Mouse (Mus musculus) lung, postnatal 10 days (tissue): ENCODE results near the gene Bach2.

Experiments
- DNase-seq: peaks from one replicate; pipeline ENCODE4 v3.0.0; 2021

Bach2 gene

DNA sequence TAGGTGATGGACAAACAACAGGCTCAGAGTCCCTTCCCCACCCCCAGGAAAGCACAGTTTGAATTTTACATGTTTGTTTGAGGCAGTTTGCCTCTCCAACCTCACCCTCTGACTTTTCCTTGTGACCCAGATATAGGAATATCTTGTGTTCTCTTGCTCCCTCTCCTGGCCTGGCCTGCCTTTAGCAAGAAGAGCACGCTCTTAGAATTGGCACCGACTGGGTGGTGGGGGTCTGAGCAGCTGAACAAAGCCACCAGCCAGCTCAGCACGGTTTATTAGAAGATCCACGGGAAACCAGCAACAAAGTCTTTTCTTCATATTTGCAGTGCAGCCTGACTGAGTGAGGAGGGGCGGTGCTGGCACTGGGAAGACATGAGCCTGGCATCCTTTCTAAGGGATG is 299.5 kb downstream of the Bach2 start:
- peak; percentile 89 for DNase-seq

DNA sequence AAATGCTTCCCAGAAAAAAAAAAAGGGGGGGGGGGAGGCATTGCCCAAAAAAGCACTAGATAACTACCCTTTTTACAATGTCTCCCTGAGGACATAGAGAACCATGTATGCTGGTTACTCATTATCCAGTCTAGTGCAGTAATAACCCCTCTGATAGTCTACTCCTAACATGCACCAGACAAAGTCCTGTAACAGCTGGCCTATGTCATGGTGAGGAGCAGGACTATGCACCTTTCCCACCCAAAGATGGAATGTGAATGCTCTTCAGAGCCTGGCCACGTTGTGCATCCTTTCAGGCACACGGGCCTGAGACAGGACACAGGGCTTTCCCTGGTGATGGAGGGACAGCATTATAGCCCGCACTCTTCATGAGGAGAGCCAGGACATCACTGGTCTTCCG is 299.9 kb downstream of the Bach2 start:
- no peak for DNase-seq

DNA sequence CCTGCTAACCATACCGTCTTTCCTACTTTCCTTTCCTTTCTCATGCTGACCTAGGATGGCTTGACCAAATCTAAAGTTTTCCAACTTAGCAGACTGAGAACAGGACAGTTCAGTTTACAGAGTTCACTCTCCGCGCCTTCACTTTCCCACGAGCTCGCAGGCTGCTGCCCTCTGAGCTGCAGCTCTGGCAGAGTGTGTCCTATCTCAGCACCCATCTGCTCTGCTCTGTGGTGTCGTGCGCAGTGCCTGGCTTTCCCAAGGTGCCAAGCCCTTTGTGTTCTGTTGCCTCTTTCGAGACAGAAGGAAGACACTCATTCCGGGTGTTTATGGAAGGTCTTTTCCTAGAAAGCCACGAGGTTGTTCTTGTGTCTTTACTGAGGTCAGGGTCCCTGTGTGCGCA is 300.4 kb downstream of the Bach2 start:
- no peak for DNase-seq

DNA sequence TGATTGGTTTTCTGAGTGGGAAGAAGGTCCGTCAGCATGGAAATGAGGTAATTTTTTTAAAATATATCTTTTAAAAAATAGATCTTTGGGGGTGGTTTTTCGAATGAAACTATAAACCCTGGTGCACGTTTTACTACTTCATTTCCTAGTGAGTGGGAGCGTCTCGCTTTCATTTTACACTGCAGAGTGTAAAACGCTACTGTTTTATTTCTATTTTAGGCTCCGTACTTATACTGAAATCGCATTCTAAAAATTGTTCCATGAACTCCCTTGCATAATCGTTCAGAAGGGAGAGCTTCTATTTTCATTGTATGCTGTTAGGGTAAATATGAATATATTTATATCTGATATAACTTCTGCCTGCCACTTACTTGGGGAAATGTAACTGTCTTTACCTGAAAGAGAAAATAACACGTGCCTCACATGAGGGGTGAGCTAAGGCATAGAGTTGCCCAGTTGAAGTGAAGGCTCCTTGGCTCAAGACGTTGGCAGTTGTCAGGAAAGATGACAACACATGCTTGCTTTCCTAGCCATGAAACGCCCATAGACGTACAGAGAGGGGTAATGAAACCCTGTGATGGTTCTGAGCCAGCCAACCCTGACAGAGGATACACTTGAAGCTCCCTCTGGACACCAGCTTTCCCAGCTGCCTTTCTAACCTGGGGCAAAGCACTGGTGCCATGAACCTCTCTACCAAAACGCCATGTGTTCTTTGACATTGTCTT is 306.4 kb downstream of the Bach2 start:
- no peak for DNase-seq

DNA sequence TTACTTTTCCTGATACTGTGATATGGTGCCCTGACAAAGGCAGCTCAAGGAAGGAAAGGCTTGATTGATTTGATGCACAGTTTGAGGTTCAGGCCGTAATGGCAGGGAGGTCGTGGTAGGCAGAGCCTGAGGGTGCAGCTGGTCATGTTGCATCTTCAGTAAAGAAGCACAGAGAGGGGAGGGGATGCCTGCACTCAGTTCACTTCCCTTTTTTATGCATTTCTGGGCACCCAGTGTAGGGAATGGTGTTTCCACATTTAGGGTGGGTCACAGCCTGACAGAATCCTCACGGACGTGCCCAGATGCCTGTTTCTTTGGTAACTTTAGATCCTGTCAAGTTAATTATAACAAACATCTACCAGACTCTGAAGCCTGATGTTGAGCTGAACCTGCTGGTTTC is 306.9 kb downstream of the Bach2 start:
- no peak for DNase-seq

DNA sequence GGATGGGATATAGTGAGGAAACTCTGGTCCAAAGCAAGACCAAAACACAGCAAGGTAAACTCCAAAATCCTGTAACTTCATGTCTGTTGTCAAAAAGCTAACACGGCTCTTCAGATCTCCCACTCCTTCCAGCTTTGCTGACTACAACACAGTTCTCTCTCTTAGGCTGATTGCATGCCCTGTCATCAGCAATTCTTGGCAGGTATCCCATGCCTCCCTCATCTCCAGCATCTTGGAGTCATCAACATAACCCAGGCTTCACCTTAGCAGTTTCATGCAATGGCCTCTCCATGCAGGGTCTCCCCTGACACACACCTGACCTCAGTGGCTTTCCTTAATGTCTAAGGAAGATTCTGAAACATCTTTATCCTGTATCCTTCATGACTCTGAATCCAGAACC is 310.5 kb downstream of the Bach2 start:
- no peak for DNase-seq

DNA sequence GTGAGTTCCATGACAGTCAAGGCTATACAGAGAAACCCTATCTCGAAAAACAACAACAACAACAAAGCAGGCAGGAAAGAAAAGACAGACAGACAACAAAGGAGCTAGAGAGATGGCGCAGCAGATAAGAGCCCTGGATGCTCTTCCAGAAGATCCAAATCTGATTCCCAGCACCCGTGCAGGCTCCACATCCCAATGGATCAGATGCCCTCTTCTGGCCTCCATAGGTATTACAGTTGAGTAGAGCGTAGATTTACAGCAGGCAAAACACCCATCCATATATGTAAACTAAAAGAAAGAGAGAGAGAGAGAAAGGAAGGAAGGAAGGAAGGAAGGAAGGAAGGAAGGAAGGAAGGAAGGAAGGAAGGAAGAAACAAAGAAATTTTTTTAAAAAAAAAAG is 312.7 kb downstream of the Bach2 start:
- peak; percentile 53 for DNase-seq

DNA sequence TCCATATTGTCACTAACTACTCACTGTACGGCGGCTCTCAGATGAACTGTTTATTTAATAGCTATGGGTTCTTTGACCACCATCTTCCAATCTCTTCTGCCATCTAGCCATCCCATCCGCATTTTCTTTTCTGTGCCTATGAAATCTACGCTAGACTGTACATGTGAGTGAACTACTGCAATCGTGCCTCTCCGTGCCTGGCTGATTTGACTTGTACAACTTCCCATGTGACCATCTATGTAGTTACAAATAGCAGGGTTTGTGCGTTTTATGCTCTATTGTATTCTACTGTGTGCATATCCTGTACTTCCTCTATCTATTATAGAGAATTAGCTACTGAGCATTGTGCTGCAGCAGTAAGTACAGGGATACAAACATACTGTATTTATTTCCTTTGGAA is 316.9 kb downstream of the Bach2 start:
- DNase-seq: no peak

DNA sequence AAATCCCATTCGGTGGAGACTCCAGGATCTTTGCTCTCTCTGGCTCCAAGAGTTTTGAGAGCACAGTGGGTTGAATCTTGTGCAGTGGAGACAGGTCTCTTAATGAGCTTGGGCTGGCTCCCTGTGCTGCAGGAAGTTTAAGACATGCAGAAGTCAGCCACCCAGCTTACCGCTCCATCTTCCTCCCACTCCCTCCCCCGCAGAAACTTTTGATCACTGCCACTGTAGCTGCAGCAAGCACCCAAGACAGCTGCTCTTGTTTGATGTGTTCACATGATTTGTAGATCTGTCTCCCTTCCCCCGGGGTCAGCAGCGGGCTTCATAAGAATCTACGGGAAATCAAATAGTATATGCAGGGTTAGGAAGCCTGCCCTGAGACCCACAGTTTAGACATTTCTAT is 321.6 kb downstream of the Bach2 start:
- peak; percentile 44 for DNase-seq

DNA sequence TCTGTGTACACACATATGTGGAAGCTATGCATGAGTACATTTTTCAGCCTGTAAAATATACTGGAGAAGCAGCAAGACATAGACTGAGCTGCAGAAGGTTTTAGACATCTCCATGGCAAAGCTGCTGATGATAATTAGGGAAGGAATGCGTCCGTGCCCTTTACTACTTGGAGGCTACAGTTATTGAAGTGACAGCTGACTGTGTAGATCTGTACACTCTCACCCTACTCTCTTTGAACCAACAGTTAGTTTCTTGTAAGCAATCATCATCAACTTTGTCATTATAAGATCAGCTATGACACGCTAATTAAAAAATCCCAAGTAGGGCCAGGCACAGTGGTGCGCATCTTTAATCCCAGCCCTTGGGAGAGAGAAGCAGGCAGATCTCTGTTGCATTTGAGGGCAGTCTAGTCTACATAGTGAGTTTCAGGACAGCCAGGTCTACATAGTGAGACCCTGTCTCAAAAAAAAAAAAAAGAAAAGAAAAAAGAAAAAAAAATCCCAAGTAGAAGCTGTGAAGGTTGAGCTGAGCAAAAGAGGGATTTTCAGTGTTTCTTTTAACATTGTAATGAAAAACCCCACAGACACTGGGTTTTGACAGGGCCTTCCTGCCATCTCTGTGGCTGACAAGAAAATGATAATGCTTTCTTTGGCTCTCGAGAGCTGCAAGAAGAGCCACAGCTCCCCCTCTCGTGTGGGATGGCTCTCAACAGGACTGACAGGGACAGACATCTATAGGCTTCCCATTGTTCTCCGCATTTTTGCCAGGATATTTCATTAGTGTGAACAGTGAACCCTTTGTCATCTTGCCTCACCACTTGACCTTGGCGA is 322.3 kb downstream of the Bach2 start:
- peak; percentile 48 for DNase-seq

DNA sequence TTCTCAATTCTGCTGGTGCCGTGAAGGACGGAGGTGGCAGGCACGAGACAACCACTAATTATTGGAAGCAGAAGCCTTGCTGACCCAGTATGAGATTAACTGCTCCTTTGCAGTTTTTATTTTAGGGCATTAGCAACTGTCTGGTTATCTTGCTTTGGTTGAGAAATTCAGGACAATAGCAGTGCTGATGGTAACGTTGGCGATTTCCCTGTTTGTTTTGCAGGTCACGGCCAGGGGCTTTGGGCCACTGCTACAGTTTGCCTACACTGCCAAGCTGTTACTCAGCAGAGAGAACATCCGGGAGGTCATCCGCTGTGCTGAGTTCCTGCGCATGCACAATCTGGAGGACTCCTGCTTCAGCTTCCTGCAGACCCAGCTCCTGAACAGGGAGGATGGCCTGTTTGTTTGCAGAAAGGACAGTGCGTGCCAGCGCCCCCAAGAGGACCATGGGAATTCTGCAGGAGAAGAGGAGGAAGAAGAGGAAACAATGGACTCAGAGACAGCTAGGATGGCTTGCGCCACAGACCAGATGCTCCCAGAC is 323.0 kb downstream of the Bach2 start:
- peak; percentile 76 for DNase-seq

DNA sequence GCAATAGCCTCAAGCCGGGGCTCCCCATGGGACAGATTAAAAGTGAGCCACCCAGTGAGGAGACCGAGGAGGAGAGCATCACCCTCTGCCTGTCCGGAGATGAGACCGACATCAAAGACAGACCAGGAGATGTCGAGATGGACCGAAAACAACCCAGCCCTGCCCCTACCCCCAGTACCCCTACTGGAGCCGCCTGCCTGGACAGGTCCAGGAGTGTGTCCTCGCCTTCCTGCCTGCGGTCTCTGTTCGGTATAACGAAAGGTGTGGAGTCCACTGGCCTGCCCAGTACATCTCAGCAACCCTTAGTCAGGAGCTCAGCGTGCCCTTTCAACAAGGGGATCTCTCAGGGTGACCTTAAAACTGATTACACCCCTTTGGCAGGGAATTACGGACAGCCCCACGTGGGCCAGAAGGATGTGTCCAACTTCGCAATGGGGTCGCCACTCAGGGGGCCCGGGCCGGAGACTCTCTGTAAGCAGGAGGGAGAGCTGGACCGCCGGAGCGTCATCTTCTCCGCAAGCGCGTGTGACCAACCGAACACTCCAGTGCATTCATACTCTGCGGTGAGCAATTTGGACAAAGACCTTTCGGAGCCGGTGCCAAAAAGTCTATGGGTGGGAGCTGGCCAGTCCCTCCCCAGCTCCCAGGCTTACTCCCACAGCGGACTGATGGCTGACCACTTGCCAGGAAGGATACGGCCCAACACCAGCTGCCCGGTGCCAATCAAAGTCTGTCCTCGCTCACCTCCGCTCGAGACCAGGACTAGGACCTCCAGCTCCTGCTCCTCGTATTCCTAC is 323.9 kb downstream of the Bach2 start:
- no peak for DNase-seq

DNA sequence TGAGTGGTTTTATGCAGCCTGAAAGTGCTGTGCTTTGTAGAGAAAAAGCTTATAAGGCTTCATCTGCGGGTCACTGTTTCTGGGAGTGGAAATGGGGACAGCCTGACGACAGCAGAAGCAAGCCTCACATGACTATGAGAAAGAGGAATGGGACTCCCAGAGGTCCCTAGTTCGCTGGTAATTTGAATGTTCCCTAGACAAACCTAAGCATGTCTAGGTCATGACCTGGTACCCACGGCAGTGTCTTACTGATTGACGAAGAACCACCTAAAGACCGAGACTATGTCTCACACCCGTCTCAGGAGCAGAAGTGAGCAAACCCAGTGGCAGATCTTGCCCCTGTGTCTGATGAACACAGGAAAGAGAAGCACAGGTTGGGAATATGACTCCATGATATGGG is 325.8 kb downstream of the Bach2 start:
- no peak for DNase-seq

DNA sequence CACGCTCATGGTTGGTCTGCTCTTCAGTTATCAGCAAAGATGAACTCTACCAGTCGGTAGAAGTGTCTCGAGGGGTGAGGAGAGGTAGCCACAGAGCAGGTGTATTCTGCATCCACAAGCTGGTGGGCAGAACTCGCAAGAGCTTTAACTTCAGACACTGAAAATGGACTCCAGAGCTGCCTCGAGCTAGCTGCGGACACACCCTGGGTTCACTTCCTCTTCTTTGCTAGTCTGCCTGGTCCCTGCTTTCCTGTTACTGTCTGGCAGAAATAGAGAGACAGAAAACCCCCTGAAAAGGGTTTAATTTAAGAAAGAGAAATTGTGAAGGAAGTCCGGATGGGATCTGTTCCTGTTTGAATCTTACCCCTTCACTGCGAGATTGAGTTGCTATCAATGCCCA is 326.3 kb downstream of the Bach2 start:
- DNase-seq: no peak

DNA sequence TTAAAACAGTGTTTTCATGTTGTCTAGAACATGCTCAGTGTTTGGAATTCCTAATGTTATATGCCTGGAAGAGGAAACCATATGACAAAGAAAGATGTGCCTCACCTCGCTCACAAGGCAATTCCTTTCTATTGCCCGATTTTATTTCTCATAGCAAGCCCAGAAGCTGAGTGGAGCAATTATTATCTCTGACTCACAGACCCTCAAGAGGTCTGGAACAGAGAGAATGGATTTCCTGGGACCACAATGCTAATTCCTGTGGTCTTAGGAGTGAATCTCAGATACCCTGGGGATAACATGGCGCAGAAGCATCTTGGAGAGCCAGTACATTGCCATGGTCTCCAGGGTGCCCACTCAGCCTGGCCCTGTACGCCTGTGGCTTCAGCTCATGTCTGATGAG is 330.4 kb downstream of the Bach2 start:
- no peak for DNase-seq

DNA sequence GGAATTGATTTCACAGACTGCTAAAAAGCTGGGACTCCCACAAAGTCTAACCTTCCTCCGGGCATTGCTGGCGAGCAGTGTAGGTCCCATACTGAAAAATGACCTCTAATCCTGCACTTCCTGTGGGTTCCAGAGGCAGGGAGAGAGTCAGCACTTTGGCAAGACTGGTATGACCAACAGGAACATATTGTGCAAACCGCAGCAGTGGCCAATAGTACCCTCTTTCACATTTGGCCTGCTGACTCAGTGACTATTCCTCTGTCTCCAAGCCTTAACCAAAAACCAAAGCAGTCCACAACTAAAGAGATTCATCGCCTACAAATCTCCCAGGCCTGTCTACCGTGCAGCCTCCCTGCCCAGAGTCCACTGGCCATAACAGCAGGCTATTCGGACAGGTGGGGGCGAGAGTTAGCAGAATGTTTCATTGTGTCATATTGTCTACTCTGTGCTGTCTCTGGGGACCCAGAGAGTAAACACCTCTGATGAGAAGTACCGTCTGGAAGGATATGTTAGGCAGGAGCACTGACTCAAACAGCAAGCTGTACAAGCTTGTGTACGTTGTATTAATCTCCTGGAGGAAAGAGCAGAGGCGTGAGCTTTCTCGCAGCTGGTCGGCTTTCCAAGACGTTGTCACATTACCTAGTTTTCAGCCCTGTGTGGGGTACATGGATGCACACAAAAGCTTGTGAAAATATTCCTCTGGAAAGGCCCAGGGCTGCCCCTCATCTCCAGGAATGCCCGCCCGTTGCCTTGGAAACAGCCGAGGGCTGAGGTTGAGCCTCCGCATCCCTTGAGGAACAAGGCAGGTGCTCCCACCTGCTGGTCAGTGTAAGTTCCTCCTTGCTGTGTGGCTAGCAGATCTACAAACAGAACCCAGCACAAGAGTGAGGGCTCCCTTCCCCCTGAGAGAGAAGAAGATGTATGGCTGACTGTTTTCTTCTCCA is 331.7 kb downstream of the Bach2 start:
- peak; percentile 41 for DNase-seq

DNA sequence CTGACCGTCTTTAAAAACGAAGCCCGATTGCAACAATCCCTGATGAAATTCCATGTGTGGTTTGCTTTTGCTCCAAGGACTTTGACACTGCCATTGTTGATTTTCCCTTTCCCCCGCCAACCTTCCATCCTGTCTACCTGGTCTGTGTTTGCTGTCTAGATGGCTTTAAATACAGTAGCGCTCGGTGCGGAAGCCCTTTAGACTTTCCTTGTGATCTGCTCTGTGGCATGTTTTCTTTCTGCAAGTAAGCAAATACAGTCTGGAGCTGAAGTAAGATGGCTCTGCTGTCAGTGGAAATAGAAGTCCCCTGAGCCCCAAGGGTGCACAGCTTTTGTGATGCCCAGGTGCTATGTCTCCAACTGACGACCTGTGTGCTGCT is 332.3 kb downstream of the Bach2 start:
- no peak for DNase-seq

DNA sequence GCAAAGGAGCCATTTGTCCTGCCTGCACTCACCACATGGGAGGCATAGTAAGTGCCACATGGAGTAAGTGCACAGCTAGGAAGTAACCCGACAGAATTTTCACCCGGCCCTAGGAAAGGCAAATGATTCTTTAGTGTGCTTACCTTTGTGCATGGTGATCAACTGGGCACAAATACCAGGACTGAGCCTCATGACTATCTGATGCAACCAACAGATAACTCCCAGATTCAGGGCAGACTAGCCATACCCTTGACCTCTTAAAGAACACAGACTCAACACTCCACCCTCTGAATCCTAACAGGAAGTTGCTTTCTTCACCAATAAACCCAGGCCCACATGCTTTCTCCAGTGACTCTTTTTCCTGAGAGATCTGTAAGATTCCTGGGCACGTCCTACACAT is 332.8 kb downstream of the Bach2 start:
- no peak for DNase-seq

DNA sequence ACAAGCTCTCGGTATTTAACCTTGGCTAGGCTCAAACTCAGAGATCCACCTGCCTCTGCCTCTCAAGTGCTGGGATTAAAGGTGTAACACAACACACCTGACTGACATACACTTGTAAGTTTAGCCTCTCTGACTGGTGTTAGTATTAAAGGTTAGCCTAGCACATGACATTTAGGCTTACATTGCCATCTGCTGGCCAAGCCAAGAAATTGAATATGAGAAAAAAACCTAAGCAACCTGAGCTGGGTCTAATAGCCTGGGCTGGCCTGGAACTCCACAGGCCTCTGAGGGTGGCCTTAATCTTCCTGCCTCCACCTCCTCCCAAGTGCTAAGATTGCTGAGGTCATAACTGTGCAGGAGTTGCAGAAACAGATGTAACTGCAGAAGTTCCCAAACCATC is 333.5 kb downstream of the Bach2 start:
- peak; percentile 63 for DNase-seq

DNA sequence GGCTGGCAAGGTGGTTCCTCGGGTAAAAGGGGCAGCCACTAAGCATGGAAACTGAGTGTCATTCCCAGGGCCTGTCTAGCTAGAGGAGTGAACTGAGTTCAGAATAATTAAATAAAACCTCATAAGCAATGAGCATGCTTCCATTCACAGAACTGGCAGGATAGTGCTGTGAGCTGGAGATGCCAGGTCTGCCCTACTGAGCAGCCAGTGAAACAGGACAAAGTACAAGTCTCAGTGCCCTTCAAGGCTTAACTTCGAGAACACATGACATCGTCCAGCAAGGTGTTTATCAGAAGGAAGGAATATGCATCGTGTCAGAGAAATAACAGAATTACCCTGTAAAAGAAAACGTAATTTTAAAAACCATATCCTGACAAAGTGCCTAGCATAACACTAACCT is 335.0 kb downstream of the Bach2 start:
- no peak for DNase-seq

DNA sequence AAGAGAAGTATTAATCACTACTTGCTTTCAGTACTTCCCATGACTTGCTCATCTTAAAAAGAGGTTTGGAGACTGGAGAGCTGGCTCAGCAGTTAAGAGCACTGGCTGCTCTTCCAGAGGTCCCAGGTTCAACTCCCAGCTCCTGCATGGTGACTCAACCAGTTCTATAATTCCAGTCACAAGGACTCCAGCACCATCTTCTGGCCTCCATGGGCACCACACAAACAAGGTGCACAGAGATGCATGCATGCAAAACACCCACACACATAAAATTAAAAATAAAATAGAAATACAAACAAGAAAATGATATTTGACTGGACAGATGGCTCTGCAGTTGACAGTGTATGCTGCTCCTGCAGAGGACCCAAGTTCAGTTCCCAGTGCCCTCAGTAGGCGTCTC is 336.0 kb downstream of the Bach2 start:
- DNase-seq: no peak

DNA sequence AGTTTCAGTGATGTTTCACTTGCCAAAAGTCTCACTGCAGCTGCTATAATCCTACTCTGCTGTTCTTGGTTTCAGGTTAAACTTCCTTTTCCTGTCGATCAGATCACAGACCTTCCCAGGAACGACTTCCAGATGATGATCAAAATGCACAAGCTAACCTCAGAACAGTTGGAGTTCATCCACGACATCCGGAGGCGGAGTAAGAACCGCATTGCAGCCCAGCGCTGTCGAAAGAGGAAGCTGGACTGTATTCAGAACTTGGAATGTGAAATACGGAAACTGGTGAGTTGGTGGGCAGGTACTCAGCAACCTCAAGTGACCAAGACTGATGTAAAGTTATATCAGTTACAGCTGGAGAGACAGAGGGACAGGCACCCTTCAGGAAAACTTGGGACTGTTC is 336.6 kb downstream of the Bach2 start:
- peak; percentile 23 for DNase-seq
